Mouse (Mus musculus) adipocyte (in vitro differentiated cells): ENCODE data around the gene S100z.

Source experiments
- DNase-seq: peaks from one replicate; pipeline ENCODE4 v3.0.0-alpha.2; 2016; ENCODE audit warnings: low spot score

Gene S100z

DNA sequence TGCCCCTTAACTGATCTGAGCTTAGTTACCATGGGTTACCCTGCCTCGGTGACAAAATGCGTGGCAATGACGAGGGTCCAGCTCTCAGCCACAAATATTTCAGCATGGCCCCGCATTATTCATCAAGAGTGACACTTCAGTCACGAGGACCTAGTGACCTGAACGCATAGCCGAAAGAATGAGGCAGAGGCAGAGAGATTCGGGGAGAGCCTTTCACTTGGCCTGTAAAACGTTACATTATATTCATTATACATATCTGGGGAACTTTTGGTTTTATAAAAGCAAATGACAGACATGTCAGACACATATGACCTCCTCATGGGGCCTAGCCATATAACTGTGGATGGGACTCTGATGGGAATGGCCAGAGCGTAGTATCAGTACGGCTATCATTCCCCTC lies 33.7 kb downstream of the S100z start, which contains the start of gene Crhbp:
Gene Crhbp, minus strand, starts transcription at position 101 of the 400 bp plus-strand sequence.
- DNase-seq = no peak

DNA sequence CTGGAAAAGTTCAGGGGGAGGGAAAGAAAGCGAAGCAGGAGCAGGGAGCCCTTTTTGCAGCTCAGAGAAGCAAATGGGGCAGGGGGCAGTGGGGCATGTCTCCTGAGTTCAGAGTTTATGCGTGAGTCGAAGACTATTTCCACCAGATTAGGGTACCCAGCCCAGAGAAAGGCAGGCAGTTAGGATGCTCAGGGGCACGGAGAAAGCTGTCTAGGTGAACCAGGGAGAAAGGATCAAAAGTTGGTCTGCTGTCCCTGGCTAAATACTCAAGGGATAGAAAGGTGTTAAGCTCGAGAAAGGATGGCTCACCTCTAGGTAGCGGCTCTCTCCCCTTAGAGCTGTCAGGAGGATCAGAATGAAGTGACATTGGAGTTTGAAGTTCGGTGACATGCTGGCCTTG lies 34.2 kb downstream of the S100z start:
- no peak for DNase-seq

DNA sequence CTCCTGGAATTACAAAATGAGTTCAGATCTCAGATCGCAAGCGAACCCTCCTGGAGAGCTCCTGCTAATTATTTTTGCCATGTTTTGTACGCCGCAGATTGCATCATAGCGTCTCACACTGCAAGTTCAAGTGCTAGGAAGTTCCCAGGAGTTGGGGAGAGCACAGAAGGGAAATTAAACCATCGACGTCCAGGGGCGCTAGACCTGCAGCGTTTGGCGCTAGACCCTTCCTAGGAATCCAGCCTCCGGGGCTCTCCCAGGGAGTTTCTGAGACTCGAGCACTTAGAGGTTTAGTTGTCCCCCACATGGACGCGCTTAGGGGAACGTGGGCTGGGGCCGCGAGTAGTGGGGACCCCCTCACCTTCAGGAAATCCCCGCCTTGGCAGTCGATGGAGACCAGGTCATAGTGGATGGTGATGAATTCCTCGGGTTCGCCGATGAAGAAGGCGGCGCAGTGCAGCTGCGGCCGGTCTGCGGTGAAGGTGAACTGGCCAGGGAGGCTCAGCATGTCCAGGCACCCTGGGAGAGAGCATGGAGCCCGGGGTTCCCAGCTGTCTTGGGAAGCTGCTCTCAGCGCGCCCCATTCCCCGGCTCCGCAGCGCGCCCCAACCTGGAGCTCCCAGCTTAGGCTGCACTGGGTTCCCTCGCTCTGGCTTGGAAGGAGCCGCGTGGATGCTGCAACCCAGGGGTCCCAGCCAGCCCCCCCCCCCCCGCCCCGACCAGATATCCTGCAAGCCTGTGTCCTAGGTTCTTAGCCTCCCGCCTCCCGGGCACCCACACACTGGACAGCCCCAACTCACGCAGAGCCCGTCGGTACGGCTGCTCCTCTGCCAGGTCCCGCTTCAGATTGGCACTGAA lies 34.9 kb downstream of the S100z start:
- DNase-seq = no peak

DNA sequence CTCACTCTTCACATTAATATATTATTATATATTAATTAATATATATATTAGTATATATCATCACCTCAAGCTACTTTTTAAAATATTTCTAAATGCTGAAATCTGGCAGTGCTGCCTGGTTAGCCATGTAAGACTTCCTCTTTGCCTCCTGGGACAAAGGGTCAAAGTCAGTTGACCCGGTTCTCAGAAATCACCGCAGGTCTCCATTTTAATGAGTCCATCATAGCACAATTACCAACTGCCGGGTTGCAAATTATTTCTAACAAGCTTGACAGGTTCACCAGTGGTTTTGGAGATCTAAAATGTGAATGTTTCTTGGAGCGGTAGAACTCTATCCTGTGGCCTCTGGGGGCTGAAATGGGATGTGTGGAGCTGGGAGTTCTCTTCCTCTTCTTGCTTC lies 35.6 kb downstream of the S100z start:
- no peak for DNase-seq

DNA sequence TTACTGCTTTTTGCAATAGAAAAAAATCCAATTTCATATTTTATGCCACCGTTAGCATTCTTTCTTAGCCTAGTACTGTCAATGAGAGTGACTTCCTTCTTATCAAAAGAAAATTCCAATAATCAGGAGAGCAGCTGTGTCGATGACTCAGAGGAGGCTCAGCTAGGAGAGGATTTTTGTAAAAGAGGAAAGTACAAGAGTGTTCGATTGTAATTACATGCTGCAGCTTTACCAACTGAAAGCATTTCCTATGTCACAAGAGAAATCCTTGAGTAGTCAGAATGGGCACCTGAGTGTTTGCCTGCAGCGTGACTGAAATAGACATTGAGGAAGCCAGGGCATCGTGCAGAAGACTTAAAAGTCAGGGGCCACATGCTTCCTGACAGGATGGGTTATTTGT lies 39.0 kb downstream of the S100z start:
- no peak for DNase-seq

DNA sequence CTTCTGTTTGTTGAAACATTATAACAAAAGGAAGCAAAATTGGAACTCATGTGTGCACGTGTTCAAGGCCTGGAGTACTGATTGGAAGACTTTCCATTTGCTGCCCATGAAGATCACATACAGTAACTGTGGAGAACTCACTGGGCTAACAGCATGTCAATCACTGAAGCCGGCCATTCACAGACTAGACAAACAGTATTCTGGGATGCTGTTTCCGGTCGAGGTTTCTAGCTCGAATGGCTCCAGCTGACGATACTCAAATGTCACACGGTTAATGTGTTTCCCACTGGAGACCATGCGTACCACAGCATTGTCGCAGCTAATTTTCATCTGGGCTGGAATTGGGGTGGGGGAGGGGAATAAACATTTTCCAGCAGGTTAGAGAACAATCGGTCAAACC lies 46.8 kb downstream of the S100z start:
- no peak for DNase-seq

DNA sequence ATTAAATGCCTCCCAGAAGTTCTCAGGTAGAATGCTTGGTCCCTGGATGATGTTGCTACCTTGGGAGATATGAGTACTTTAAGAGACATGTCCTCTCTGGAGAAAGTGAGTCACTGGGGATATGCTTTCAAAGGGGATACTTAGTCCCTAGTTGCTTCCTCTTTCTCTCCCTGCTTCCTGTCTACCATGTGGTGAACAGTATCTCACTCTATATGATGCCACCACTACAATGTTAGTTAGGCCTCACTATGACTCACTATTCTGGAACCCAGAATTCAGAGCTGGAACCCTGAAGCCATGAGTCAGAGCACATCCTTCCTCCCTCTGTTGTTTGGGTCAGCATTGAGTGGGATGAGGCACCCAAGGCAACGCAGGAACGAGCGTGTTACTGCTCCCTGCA lies 51.0 kb downstream of the S100z start:
- no peak for DNase-seq
